Mouse (Mus musculus) limb, embryonic 10.5 days (tissue): ENCODE results near the gene Slc8a3. TPM values are rescaled to one million over a fixed set of nuclear protein-coding genes. Genes with fewer than 3 reads are reported as not detected.

Experiments
- DNase-seq: peaks from one replicate; pipeline ENCODE4 v3.0.0-alpha.2; 2017; ENCODE audit warnings: low spot score
- H3K27ac ChIP-seq: fragments of 300-500 bp; sonication (generic); 2 replicates; pipeline ENCODE4 v1.5.1; 2016; ENCODE audit warnings: mild to moderate bottlenecking
- H3K27me3 ChIP-seq: fragments of 300-500 bp; sonication (generic); 2 replicates; pipeline ENCODE4 v1.6.1; 2016; ENCODE audit warnings: low read depth, mild to moderate bottlenecking; ENCODE audit not compliant: poor library complexity, severe bottlenecking
- H3K36me3 ChIP-seq: fragments of 300-500 bp; sonication (generic); 2 replicates; pipeline ENCODE4 v1.6.1; 2016; ENCODE audit warnings: mild to moderate bottlenecking, moderate library complexity
- H3K4me1 ChIP-seq: fragments of 300-500 bp; sonication (generic); 2 replicates; pipeline ENCODE4 v1.6.1; 2016
- H3K4me3 ChIP-seq: fragments of 300-500 bp; sonication (generic); 2 replicates; pipeline ENCODE4 v1.5.1; 2016; ENCODE audit warnings: mild to moderate bottlenecking, moderate library complexity
- H3K9me3 ChIP-seq: fragments of 300-500 bp; sonication (generic); replicated peaks from 2 replicates; pipeline ENCODE4 v1.6.1; 2016; ENCODE audit warnings: mild to moderate bottlenecking
- WGBS: fragments of 180-500 bp; shearing (Covaris S2); methylation state at CpG from one replicate; pipeline ENCODE4 v1.1.7; 2016; 5-methylcytosine and 5-hydroxymethylcytosine counted together
- polyA plus RNA-seq: library from polyadenylated mRNA; unstranded; fragments of >200 nt; fragmentation: Nextera tagmentation; extraction: Ambion mirVana; gene quantifications from 2 replicates; pipeline ENCODE4 v1.2.1, GENCODE M21; 2016

Gene Slc8a3
- polyA plus RNA-seq, 1 experiment from 2014 or later = 0.75 TPM

DNA sequence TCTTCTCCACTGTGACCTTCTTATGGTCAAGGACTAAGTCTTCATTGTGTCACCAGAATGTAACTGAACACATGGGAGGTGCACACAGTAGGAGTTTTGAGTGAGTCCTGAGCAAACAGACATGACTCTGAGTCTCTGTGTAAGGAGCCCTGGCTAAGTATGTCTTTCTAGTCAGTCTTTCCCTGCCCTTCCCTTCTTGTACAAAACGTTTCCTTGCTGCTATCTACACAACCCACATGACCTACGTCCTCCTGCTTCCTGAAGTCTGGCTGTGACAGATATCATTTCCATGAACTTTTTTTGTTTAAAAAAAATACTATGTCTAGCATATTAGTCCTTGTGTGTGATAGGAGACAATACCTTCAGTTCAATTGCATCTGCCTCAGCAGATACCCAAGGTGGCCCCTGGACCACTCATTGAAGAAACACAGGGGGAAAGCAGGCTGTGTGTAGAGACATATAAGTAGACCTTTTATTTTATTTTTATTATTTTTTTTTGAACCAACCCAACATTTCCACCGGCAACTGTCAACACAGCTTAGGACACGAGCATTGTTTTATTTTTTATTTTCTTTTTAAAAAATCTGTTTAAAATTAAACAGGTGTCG is 135.4 kb downstream of the Slc8a3 start:
- no peaks in the 10 kb centered on the region for H3K36me3 ChIP-seq
- H3K4me3 ChIP-seq = no peak overlapping the region
- H3K9me3 ChIP-seq = no peaks in the 10 kb centered on the region
- no peak for DNase-seq
- no peak overlapping the region for H3K27ac ChIP-seq
- 82% methylated on average over 5 of the region's 5 CpGs for WGBS
- H3K4me1 ChIP-seq = peaks cover 3% of the 10 kb centered on the region; the same call in 1 of the 2 replicates
- H3K27me3 ChIP-seq = peaks cover 10% of the 10 kb centered on the region; the same call in 1 of the 2 replicates

DNA sequence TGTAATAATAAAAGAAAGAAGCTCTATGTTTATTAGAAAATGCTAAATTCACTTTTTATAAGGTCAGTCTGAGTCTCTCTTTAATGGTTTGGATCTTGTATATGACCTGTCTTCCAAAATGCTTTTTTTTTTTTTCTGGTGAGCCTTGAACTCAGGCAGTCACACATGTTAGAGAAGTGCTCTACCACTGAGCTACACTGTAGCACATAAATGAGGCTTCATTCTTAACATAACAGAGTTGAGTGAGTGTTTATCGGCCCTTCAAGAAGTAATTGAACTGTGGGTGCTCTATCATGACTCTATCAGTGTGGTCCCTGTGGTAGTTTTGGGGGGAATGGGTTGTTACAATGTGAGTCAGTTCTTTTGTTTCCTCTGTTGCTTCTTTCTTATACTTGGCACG is 139.0 kb downstream of the Slc8a3 start:
- no peaks in the 10 kb centered on the region for H3K4me1 ChIP-seq
- no peaks in the 10 kb centered on the region for H3K9me3 ChIP-seq
- H3K36me3 ChIP-seq = no peaks in the 10 kb centered on the region
- no peak for DNase-seq
- peaks cover 6% of the 10 kb centered on the region; the same call in 1 of the 2 replicates for H3K27me3 ChIP-seq
- H3K4me3 ChIP-seq = no peak overlapping the region
- WGBS = 85% methylated on average over 2 of the region's 2 CpGs
- H3K27ac ChIP-seq = no peak overlapping the region

DNA sequence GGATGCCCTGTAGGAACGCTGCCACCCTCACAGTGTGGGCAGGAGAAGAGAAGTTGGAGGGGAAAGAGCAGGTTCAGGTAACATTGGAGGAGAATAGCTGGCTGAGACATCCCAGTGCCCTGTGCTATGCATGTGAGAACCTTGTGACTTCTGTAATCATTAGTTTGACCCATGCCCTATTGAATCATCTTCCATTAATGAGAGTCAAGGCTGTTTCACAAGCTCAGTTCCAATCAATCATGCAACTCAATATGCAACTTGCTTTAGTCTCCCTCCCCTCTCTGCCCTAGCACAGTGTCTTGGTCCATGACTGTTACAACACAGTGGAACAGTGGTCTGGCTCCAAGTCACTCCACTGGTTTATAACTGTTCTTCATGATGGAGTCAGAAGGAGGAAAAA is 143.3 kb downstream of the Slc8a3 start:
- 83% methylated on average over 1 of the region's 1 CpGs for WGBS
- no peak for DNase-seq
- no peaks in the 10 kb centered on the region for H3K27me3 ChIP-seq
- H3K36me3 ChIP-seq = peaks cover 14% of the 10 kb centered on the region
- H3K4me1 ChIP-seq = no peaks in the 10 kb centered on the region
- no peak overlapping the region for H3K27ac ChIP-seq
- H3K9me3 ChIP-seq = no peaks in the 10 kb centered on the region
- H3K4me3 ChIP-seq = no peak overlapping the region

DNA sequence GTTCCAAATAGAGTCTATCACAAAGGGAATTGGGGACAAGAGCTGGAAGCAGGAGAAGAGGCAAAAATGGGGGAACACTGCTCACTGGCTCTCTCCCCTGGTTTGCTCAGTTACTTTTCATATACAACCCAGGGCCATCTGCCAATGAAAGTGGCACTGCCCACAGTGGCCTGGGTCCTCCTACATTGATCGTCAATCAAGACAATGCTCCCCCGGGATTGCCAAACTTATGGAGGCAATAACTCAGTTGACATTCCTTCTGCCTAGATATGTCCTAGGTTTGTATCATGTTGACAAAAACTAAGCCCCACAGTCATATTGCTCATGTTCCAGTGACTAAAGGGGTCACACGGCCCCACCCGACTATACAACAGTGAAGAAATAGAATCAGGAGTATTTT is 144.0 kb downstream of the Slc8a3 start:
- H3K27ac ChIP-seq = no peak overlapping the region
- no peak for DNase-seq
- H3K27me3 ChIP-seq = no peaks in the 10 kb centered on the region
- 95% methylated on average over 4 of the region's 4 CpGs for WGBS
- peaks cover 19% of the 10 kb centered on the region for H3K36me3 ChIP-seq
- H3K4me3 ChIP-seq = no peak overlapping the region
- H3K4me1 ChIP-seq = no peaks in the 10 kb centered on the region
- H3K9me3 ChIP-seq = no peaks in the 10 kb centered on the region

DNA sequence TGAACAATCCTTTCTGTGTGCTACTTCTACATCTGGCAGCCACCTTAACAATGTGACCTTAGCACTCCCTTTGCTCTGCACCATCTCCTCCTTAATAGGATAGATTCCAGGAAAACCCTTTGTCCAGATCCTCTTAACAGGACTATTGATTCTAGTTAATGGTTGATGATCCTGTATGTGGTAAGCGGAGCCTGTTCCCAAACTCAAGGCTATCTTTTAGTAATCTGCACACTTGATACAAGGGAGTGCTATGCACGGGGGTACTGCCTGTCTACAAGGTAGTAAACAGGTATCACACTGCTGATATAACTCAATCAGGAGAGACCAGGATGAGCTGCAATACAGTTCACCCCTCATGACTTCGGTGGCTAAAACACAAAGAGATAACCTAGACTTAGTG is 144.6 kb downstream of the Slc8a3 start:
- Histone ChIP-seq H3K27me3 (no peaks in the 10 kb centered on the region), H3K4me3 (no peak overlapping the region), H3K36me3 (peaks cover 23% of the 10 kb centered on the region), H3K9me3 (no peaks in the 10 kb centered on the region), H3K27ac (no peak overlapping the region), H3K4me1 (no peaks in the 10 kb centered on the region)
- 88% methylated on average over 3 of the region's 3 CpGs for WGBS
- no peak for DNase-seq

DNA sequence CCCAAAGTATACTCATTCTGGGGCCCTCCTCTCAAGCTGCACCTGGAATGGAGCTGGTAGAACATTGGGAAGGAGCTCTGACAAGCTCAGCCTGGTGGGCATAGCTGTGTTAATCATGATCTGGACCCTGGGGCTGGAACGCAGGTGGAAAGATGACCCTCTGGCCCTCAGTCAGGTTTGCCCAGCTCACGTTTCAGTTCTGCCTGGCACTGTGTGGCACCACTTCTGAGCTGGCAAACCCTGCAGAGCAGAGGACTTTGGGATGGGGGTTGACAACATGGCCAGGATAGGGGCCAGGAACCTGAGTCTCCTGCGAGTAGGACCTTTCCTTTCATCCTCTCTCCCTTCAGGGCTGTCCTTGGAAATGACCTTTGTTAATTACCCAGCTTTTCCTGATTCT is 146.3 kb downstream of the Slc8a3 start:
- Histone ChIP-seq H3K4me1 (no peaks in the 10 kb centered on the region), H3K9me3 (no peaks in the 10 kb centered on the region), H3K4me3 (no peak overlapping the region), H3K27ac (no peak overlapping the region), H3K36me3 (peaks cover 23% of the 10 kb centered on the region), H3K27me3 (no peaks in the 10 kb centered on the region)
- WGBS = 88% methylated on average over 3 of the region's 3 CpGs
- DNase-seq = no peak

DNA sequence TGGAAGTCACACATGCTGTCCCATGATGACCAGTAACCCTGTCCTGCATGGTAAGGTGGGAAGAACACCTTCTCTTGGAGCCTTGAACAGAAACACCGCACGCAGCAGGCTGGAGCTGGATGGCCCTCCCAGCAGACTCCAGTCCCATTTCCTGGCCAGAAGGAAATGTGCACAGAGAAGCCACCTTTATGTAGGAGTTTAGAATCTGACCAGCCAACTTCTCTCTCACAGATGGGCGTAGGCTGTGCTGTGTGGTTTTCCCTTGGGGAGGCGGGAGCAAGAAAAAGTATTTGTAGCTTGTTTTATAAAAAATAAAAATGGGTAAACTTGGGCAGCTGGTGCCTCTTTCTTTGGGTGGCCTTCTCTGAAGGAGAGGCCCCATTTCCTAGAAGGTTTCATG is 146.9 kb downstream of the Slc8a3 start:
- Histone ChIP-seq H3K36me3 (peaks cover 23% of the 10 kb centered on the region), H3K27ac (no peak overlapping the region), H3K9me3 (no peaks in the 10 kb centered on the region), H3K4me1 (no peaks in the 10 kb centered on the region), H3K4me3 (no peak overlapping the region), H3K27me3 (no peaks in the 10 kb centered on the region)
- WGBS = 89% methylated on average over 4 of the region's 4 CpGs
- no peak for DNase-seq

DNA sequence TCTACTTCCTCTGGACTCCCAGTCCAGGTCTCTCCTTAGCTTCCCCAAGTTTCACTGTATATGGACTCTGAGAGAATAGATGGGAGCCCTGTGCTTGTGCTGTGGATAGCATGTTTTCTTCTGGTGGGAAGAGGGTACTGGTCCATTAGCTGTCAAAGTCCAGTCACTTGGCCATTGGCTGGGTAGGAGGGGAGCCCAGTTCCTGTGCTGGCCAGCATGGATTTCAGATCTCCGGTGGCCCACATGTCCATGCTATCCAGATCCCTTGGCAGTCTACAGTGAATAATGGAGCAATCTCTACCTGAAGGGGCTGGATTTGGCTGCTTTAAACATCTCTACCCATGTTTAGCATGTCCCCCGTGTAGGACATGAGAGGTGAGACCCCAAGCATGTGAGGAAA is 148.0 kb downstream of the Slc8a3 start:
- Histone ChIP-seq H3K27me3 (no peaks in the 10 kb centered on the region), H3K27ac (no peak overlapping the region), H3K36me3 (peaks cover 31% of the 10 kb centered on the region), H3K9me3 (no peaks in the 10 kb centered on the region), H3K4me3 (no peak overlapping the region), H3K4me1 (no peaks in the 10 kb centered on the region)
- DNase-seq = no peak
- 94% methylated on average over 2 of the region's 2 CpGs for WGBS

DNA sequence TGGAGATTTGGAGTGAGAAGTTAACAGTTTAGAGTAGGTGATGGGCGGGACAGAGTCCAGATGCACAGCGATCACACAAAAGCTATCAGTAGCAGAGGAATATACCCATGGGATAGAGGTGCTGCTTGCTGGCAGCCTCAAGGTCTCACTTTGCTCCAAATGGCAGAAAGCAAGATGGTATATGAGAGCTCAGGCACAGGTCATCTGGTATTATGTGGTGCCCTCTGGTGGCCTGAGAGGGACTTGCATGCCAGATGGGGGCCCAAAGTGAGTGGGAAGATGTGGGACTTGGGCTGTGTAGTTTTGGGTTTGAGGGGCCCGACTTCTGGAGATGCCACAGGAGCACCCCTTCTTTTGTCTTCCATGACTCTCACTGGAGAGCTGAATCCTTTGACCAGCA is 150.9 kb downstream of the Slc8a3 start:
- DNase-seq = peak; percentile 84
- WGBS = 53% methylated on average over 3 of the region's 3 CpGs
- H3K36me3 ChIP-seq = peaks cover 45% of the 10 kb centered on the region
- no peaks in the 10 kb centered on the region for H3K27me3 ChIP-seq
- H3K27ac ChIP-seq = no peak overlapping the region
- no peak overlapping the region for H3K4me3 ChIP-seq
- no peaks in the 10 kb centered on the region for H3K4me1 ChIP-seq
- H3K9me3 ChIP-seq = no peaks in the 10 kb centered on the region

DNA sequence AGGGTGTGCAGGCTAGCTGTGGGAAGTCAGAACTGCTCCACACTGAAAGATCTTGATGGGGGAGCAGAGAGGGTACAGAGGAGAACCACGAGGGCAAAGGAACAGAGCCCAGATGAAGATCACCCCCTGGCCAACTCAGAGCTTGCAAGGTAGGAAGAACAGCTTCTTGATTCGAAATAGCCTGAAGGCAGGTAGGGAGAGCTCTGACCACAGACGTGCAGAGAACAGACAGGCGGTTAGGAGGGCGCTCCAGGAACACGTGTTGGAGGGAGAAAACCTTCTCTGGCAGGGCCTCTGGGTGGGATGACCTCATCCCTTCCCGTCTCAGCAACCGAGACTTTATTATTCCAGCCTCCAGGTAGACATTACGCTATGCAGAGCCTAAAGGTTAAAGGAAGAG is 157.7 kb downstream of the Slc8a3 start:
- no peak for DNase-seq
- peaks cover 9% of the 10 kb centered on the region; the same call in 1 of the 2 replicates for H3K4me1 ChIP-seq
- H3K4me3 ChIP-seq = no peak overlapping the region
- 59% methylated on average over 9 of the region's 9 CpGs for WGBS
- no peaks in the 10 kb centered on the region for H3K27me3 ChIP-seq
- peaks cover 40% of the 10 kb centered on the region for H3K36me3 ChIP-seq
- no peaks in the 10 kb centered on the region for H3K9me3 ChIP-seq
- no peak overlapping the region for H3K27ac ChIP-seq

DNA sequence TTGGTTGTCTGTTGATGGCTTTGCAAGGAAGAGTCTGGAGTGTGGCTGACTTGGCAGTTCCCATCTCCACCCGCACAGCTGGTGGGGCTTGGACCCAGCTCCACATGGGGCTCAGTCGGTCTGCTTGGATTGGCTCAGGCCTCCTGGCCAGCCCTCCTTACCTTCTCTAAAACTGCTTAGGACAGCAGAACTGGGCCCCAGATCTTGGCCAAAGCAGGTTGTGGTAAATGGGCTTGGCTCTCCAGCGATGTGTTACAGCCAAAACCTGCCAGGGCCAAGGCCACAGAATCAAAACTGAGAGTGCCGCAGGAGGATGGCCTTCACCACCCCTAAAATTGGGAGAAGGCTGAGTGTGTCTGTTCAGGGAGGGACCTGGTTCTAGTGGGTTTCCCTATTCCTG is 159.1 kb downstream of the Slc8a3 start:
- no peak for DNase-seq
- no peak overlapping the region for H3K27ac ChIP-seq
- H3K4me3 ChIP-seq = no peak overlapping the region
- H3K4me1 ChIP-seq = peaks cover 9% of the 10 kb centered on the region; the same call in 1 of the 2 replicates
- 87% methylated on average over 4 of the region's 4 CpGs for WGBS
- H3K27me3 ChIP-seq = no peaks in the 10 kb centered on the region
- H3K9me3 ChIP-seq = no peaks in the 10 kb centered on the region
- H3K36me3 ChIP-seq = peaks cover 36% of the 10 kb centered on the region

DNA sequence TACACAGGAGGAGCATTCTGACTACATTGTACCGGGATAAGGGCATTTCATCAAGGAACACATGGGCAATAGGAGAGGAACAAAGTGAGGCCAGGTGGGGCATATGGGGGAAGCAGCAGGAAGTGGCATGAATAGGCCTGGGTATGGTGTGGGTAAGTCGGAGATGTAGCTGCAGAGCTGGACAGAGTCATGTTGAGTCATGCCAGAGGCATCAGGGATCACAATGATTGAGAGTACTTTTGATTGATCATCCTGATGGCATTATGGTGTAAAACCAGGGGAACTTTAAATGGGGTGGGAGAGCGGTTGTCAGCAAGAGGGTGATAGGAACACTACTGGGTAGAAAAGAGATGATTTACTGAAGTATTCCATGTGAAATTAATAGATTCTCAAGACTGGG is 160.0 kb downstream of the Slc8a3 start:
- peaks cover 4% of the 10 kb centered on the region; the same call in 1 of the 2 replicates for H3K27me3 ChIP-seq
- H3K4me1 ChIP-seq = peaks cover 9% of the 10 kb centered on the region; the same call in 1 of the 2 replicates
- H3K27ac ChIP-seq = no peak overlapping the region
- H3K4me3 ChIP-seq = no peak overlapping the region
- 84% methylated on average over 3 of the region's 3 CpGs for WGBS
- H3K36me3 ChIP-seq = peaks cover 35% of the 10 kb centered on the region
- no peaks in the 10 kb centered on the region for H3K9me3 ChIP-seq
- no peak for DNase-seq

DNA sequence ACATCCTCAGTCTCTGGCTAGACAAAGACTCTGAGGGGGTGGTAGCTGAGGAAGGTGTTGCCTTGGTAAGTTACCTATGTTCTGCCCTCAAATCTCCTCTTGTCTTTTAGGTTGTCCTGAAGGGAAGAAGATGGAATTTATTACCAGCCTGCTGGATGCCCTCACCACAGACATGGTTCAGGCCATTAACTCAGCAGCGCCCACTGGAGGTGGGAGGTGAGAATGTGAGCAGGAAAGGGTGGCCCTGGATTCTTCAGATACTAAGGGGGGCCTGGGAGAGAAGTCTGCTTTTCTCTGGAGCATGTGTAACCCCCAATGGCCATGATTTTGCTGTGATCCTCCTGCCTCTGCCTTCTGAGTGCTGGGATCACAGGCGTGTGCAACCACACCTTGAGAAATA is 162.9 kb downstream of the Slc8a3 start:
- no peak for DNase-seq
- Histone ChIP-seq H3K27me3 (peaks cover 12% of the 10 kb centered on the region), H3K4me1 (peaks cover 23% of the 10 kb centered on the region), H3K36me3 (peaks cover 42% of the 10 kb centered on the region), H3K27ac (no peak overlapping the region), H3K9me3 (no peaks in the 10 kb centered on the region), H3K4me3 (no peak overlapping the region)
- 79% methylated on average over 2 of the region's 2 CpGs for WGBS

DNA sequence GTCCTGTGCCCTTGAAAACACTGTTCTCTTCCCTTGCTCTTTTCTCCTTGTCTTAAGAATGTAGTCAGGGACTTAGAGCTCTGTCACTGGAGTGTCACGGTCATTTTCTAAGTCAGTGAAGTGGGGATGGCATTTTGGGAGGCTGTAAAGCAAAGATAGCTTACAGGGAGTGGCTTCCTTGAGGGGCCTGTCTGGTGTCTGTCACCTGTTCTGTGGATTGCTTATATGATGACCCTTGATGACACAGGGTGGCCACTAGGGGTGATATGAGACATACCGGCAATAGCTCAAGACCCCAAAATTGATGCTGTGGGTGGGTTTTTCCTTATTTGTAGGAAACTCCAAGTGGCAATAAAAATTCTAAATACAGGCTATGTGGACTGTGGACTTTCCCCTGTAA is 164.5 kb downstream of the Slc8a3 start:
- Histone ChIP-seq H3K27me3 (peaks cover 12% of the 10 kb centered on the region), H3K4me3 (no peak overlapping the region), H3K27ac (no peak overlapping the region), H3K36me3 (peaks cover 37% of the 10 kb centered on the region), H3K9me3 (no peaks in the 10 kb centered on the region), H3K4me1 (peaks cover 21% of the 10 kb centered on the region)
- DNase-seq = no peak
- 67% methylated on average over 2 of the region's 2 CpGs for WGBS
